Mouse (Mus musculus): ENCODE measurements around the gene Fbxl7.

DNA sequence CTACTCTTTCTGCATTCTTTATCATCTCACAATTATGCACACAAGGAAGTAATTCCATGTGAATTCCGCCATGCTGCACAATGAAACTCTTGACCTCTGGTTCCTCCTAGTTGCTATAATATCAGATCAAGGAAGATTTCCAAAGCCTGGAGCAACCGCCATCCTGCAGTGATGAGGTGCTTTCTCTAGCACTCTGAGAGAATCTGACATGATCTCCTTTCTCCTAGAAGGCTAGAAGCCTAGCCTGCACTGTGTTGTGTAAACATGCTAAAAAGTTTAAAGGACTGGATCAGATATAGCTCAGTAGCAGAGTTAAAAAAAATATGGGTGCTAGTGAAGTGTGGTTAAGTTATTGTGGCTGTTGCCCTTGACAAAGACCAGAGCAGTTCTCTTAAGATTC is 33.2 kb downstream of the Fbxl7 start:
- TF ChIP-seq POLR2A (IDR thresholded peaks at IDR 0.05; ENCODE audit: low read depth, low read length): no peak
- TF ChIP-seq CTCF (IDR thresholded peaks at IDR 0.05; ENCODE audit: extremely low read depth, insufficient read depth, insufficient read length, insufficient replicate concordance): no peak

All from spleen, adult 2 months (tissue).